Mouse (Mus musculus) c-Kit-positive CD71-positive TER-119-positive erythroid progenitor cells, embryonic 14.5 days (primary cell): Measurements from ENCODE around the gene Fgf11.

ENCODE experiments used
- DNase-seq: peaks from one replicate; pipeline ENCODE4 v3.0.0-alpha.2; 2013; ENCODE audit warnings: low spot score

Fgf11 gene

GRCm38 (mm10) chr11:69757303-69758089, 44.2 kb downstream of the Fgf11 start:
- no peak for DNase-seq

GRCm38 (mm10) chr11:69754701-69755100, 47.0 kb downstream of the Fgf11 start:
- DNase-seq = peak; percentile 70

GRCm38 (mm10) chr11:69754233-69754632, 47.4 kb downstream of the Fgf11 start:
- no peak for DNase-seq

- DNase-seq = no peak
These were observed 49.0 kb downstream of the Fgf11 start for GRCm38 (mm10) chr11:69752686-69753085.

GRCm38 (mm10) chr11:69751635-69752034, 50.0 kb downstream of the Fgf11 start:
- DNase-seq = no peak
